Mouse (Mus musculus) cerebellum, adult 2 months (tissue): ENCODE data around the gene Ccser2.

Experiments used
- CTCF ChIP-seq: fragments of 200-500 bp; IDR thresholded peaks from 2 replicates; pipeline ENCODE4 v1.5.1; 2011; ENCODE audit warnings: low read depth, mild to moderate bottlenecking, control low read depth, low read length, moderate library complexity, borderline replicate concordance; ENCODE audit not compliant: insufficient read depth
- POLR2A ChIP-seq: fragments of 200-500 bp; IDR thresholded peaks from 2 replicates; pipeline ENCODE4 v1.6.1; 2011; ENCODE audit warnings: low read length, control low read depth, borderline replicate concordance; ENCODE audit not compliant: insufficient read depth

DNA sequence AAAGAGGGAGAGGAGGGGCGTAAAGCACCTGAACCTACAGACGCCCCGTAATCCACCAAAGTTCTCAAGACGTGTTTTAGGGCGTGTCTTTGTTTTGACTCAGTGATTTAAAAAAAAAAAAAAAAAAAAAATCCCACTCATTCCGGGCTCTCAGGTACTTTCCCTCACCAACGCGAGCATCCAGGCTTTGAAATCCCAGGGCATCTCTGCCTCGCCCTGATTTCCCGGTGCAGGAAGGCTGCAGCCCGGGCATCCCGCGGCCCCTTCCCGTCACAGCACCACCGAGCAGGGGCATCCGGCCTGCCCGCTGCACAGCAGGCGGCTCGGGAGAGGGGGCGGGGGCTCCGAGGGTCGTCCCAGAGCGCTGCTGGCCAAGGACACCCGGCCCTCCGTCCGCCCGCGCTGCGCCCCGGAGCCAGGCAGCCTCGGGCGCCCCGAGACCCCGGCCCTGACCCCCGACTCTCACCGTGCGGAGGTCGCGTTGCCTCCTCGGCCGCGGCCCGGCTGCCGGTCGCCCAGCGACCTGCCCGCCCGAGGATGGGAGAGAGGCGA lies 425 bp downstream of the Ccser2 start:
- no peak for TF ChIP-seq CTCF
- TF ChIP-seq POLR2A: no peak
